Mouse (Mus musculus): ENCODE results near the gene Olfr1404. TPM values are rescaled to one million over a fixed set of nuclear protein-coding genes. Genes with fewer than 3 reads are reported as not detected.
"Not testable (repeated sequence)": the region's sequence is repeated elsewhere in the genome, so short reads cannot be mapped to it uniquely, and the experiment has no call there.

Olfr1404 gene
- not detected in 2 replicates for polyA plus RNA-seq (2015; fragmentation: Nextera tagmentation; extraction: Ambion mirVana)

DNA sequence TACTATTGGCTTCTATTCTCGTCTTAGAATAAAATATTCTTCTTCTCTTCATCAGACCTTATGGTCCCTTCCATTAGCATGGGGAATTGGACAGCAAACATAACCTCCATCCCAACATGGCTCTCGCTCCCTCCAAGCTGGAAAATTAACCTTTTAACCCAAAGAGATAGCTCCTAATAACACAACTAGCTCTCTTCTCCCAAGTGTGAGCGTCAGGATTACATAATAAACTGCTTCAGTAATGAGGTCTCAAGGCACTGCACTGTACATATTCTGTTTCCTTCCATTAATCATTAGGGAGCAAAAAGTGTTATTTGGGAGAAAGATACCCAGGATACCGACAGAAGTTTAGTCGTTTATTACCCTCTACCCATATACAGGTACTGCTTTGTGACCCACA is at the start of gene Olfr1404:
Gene Olfr1404, plus strand, starts transcription at position 301 of the 400 bp plus-strand sequence.
- no peak within 1 kb of the TSS for H3K4me2 ChIP-seq
- H3K9me3 ChIP-seq, result no peaks in the 10 kb centered on the region
- H3K4me1 ChIP-seq (replicated peaks), result no peaks in the 10 kb centered on the region
- no peaks in the 10 kb centered on the region for H3K27me3 ChIP-seq
- no peak within 1 kb of the TSS for H3K27ac ChIP-seq (replicated peaks)
- no peaks in the 10 kb centered on the region for H3K36me3 ChIP-seq
- H3K4me3 ChIP-seq, result no peak within 1 kb of the TSS
- ATAC-seq (ENCODE audit: low FRiP score, low read depth), result no peak
- WGBS, result 87% methylated on average over 5 of the region's 5 CpGs
- no peak within 1 kb of the TSS for H3K9ac ChIP-seq

DNA sequence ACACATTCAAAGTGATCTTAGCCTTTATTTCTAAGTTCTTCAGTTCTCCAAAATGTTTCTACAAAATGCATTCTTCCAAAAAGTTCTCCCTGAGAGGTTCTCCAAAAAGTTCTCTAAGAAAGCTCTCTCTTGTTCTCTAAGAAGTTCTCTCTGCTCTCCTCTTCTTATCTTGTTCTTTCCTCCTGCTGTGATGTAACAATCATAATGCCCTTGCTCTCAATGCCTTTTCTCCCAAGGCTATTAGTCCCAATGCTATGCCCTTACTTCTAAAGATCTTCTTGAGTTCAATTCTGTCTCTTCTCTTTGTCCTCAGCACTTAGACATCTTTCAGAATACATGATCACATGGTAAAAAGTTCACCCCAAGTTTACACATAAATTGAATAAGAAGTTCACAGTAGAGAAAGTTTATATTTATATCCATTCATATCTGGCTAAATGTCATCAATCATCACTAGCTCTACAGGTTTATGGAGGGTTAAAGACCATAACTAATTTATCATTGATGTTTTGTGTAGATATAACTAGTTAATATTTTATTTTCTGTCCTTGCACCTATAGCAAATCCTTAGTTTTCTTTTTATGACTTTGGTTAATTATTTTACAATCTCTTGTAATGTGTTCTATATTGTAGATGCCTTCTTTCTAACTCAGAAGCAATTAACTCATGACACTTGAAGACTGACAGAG is 37.9 kb upstream of the Olfr1404 start:
- no peaks in the 10 kb centered on the region for H3K9me3 ChIP-seq
- H3K4me2 ChIP-seq, result no peak overlapping the region
- ATAC-seq (ENCODE audit: low FRiP score, low read depth), result no peak
- no peaks in the 10 kb centered on the region for H3K4me1 ChIP-seq (replicated peaks)
- H3K36me3 ChIP-seq, result no peaks in the 10 kb centered on the region
- no peak overlapping the region for H3K4me3 ChIP-seq
- no peak overlapping the region for H3K27ac ChIP-seq (replicated peaks)
- H3K27me3 ChIP-seq, result no peaks in the 10 kb centered on the region
- H3K9ac ChIP-seq, result no peak overlapping the region

DNA sequence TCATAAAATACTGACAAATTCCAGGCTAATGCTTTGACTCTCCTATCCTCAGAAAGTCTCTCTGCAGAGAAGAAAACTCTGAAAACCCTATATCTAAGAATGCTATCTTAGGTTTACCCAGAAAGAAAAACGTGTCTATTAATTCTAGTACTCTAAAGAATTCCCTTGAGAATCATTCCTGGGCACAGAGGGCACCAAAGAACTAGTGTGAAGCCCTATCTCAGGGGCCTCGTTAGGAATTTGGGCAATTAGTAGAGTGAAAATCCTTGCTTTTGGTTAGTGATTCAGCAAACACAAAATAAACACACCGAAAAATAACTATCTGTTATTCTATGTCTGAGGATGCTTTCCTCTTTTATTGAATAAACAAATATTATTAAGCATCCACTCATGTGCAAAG is 21.7 kb upstream of the Olfr1404 start, which contains the start of gene Olfr1406:
Gene Olfr1406, minus strand, starts transcription at position 101 of the 400 bp plus-strand sequence.
- H3K9ac ChIP-seq, result no peak within 1 kb of the TSS
- no peak within 1 kb of the TSS for H3K27ac ChIP-seq (replicated peaks)
- 70% methylated on average over 3 of the region's 3 CpGs for WGBS
- H3K27me3 ChIP-seq, result no peaks in the 10 kb centered on the region
- no peak within 1 kb of the TSS for H3K4me3 ChIP-seq
- H3K36me3 ChIP-seq, result no peaks in the 10 kb centered on the region
- H3K9me3 ChIP-seq, result no peaks in the 10 kb centered on the region
- H3K4me2 ChIP-seq, result no peak within 1 kb of the TSS
- no peaks in the 10 kb centered on the region for H3K4me1 ChIP-seq (replicated peaks)
- no peak for ATAC-seq (ENCODE audit: low FRiP score, low read depth)

DNA sequence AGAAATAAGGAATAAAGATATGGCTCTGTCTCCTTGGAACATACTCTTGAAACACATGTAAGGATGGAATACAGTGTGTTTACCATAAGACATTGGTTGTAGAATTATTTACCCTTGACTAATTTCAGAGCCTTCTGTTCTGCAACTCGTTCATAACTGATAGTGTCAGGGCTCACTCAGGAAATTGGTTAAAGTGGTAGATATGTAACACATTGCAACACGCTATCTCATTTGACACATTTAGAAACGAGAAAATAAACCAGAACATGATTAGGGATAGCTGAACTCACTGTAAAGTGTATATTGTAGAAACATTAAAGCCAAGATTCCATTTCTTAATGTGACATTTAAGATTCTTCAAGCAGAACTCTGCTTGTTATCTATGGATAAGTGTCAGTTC is 20.1 kb upstream of the Olfr1404 start:
- Histone ChIP-seq H3K4me1 (replicated peaks) (no peaks in the 10 kb centered on the region), H3K9ac (no peak overlapping the region), H3K27me3 (no peaks in the 10 kb centered on the region), H3K27ac (replicated peaks) (no peak overlapping the region), H3K4me2 (no peak overlapping the region), H3K4me3 (no peak overlapping the region), H3K9me3 (no peaks in the 10 kb centered on the region), H3K36me3 (no peaks in the 10 kb centered on the region)
- WGBS, result 84% methylated on average over 3 of the region's 3 CpGs
- no peak for ATAC-seq (ENCODE audit: low FRiP score, low read depth)

DNA sequence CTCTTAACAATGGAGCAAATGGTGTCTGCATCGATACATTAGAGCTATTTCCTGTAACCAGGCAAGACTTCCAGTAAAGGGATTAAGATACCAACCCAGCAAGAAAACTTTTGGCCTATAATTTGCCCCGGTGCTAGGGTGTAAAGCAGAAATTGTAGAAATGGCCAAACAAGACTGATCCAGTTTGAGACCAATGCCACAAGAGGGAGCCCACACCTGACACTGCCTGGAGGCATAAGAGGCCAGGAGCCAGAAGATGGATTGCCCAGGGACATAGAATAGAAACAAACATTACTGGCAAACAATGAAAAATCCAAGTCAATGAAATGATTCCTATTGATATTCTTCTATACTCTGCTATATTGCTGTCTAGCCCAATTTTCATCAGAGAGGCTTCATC is 15.8 kb upstream of the Olfr1404 start:
- no peak overlapping the region for H3K27ac ChIP-seq (replicated peaks)
- H3K4me1 ChIP-seq (replicated peaks), result no peaks in the 10 kb centered on the region
- H3K36me3 ChIP-seq, result no peaks in the 10 kb centered on the region
- H3K27me3 ChIP-seq, result no peaks in the 10 kb centered on the region
- ATAC-seq (ENCODE audit: low FRiP score, low read depth), result no peak
- H3K4me3 ChIP-seq, result no peak overlapping the region
- H3K4me2 ChIP-seq, result no peak overlapping the region
- no peak overlapping the region for H3K9ac ChIP-seq
- WGBS, result 85% methylated on average over 2 of the region's 2 CpGs
- no peaks in the 10 kb centered on the region for H3K9me3 ChIP-seq

DNA sequence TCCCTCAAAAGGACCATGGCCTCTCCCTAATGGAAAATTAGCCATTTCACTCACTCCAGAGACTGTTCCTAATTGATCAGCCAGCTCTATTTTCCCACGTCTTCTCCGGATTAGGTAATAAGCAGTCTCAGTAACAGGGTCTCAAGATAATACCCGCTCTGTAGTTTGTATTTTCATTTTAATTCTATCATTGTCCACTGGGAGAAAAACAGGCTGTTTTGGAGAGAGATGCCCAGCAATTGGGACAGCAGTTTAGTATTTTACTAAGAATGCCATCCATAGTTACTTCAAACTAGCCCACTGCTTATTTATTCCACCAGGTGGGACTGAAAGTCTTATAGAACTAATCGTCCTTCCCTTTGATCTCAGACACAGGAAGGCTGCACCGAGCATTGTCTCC is 14.7 kb upstream of the Olfr1404 start, which contains the start of gene Olfr218:
Gene Olfr218, plus strand, starts transcription at position 301 of the 400 bp plus-strand sequence.
- no peak within 1 kb of the TSS for H3K4me3 ChIP-seq

DNA sequence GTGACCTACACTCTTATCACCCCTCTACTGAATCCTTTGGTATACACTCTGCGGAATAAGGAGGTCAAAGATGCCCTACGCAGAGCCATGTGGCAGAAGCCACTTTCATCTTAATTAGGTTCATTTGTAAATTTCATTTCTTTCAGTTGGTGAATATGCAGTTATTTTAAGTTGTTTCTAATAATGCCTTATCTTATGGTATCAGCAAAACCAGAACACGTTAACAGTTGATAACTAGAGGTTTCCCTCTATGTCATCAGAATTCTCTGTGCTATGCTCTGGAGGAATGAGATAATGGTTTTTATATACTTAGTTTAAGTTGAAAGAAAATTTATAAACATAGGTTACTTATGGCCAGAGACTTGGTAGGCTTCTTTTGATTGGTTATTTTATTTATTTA is 4.3 kb downstream of the Olfr1404 start:
- ATAC-seq (ENCODE audit: low FRiP score, low read depth), result no peak
- Histone ChIP-seq H3K27me3 (no peaks in the 10 kb centered on the region), H3K4me2 (no peak overlapping the region), H3K9ac (no peak overlapping the region), H3K9me3 (no peaks in the 10 kb centered on the region), H3K4me3 (no peak overlapping the region), H3K27ac (replicated peaks) (no peak overlapping the region), H3K4me1 (replicated peaks) (no peaks in the 10 kb centered on the region), H3K36me3 (no peaks in the 10 kb centered on the region)
- 92% methylated on average over 3 of the region's 3 CpGs for WGBS

More for the DNA sequence above, 14.7 kb upstream of the Olfr1404 start, which contains the start of gene Olfr218:
- no peaks in the 10 kb centered on the region for H3K27me3 ChIP-seq
- no peaks in the 10 kb centered on the region for H3K36me3 ChIP-seq
- no peaks in the 10 kb centered on the region for H3K4me1 ChIP-seq (replicated peaks)
- H3K4me2 ChIP-seq, result no peak within 1 kb of the TSS
- H3K9me3 ChIP-seq, result no peaks in the 10 kb centered on the region
- no peak within 1 kb of the TSS for H3K9ac ChIP-seq
- H3K27ac ChIP-seq (replicated peaks), result no peak within 1 kb of the TSS
- 67% methylated on average over 5 of the region's 5 CpGs for WGBS
- ATAC-seq (ENCODE audit: low FRiP score, low read depth), result no peak

DNA sequence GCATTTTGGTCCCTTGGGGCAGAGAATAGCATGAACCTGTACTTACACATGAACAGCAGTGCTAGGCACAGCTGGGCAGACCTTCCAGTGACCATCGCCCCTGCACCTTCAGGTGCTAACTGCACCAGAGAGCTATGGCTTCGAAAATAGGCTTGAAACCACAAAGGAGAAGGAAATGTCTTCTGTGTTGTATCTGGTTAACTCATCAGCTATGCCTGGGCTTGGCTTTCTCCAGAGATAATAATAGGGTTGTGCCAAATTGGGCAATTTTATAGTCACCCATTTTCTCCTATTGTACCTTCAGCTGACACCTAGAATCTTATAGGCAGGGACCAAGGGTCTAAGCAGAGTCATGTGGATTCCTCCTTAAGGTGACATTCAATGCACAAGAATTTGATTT is 14.9 kb downstream of the Olfr1404 start, which contains the start of gene Fcer1a:
Gene Fcer1a, minus strand, starts transcription at position 134 of the 400 bp plus-strand sequence.
- Histone ChIP-seq H3K4me3 (no peak within 1 kb of the TSS), H3K9me3 (no peaks in the 10 kb centered on the region), H3K36me3 (no peaks in the 10 kb centered on the region), H3K27ac (replicated peaks) (no peak within 1 kb of the TSS), H3K9ac (no peak within 1 kb of the TSS), H3K27me3 (no peaks in the 10 kb centered on the region), H3K4me2 (no peak within 1 kb of the TSS), H3K4me1 (replicated peaks) (no peaks in the 10 kb centered on the region)
- WGBS, result 86% methylated on average over 2 of the region's 2 CpGs
- no peak for ATAC-seq (ENCODE audit: low FRiP score, low read depth)

DNA sequence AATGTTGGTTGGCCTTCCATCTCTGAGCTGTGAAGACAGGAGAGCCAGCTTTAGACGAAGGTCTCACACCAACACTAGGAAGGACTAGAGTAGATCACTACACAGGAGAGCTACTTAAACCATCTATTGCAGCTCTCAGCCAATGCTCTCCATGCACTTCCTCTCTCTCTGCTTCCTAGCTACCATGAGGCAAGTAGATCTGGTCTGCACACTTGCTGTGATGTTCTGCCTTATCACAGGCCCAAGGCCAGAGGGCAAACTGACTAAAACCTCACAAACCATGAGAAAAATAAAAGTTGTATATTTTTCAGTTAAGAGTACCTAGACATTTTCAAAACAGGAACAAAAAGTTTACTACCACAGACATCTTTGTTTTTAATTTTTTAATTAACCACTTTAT is 24.8 kb downstream of the Olfr1404 start:
- not testable (repeated sequence) for H3K9me3 ChIP-seq; ATAC-seq (ENCODE audit: low FRiP score, low read depth); H3K4me3 ChIP-seq; H3K27me3 ChIP-seq; H3K36me3 ChIP-seq; H3K4me2 ChIP-seq; H3K9ac ChIP-seq; H3K4me1 ChIP-seq (replicated peaks); H3K27ac ChIP-seq (replicated peaks)
- 83% methylated on average over 1 of the region's 1 CpGs for WGBS

DNA sequence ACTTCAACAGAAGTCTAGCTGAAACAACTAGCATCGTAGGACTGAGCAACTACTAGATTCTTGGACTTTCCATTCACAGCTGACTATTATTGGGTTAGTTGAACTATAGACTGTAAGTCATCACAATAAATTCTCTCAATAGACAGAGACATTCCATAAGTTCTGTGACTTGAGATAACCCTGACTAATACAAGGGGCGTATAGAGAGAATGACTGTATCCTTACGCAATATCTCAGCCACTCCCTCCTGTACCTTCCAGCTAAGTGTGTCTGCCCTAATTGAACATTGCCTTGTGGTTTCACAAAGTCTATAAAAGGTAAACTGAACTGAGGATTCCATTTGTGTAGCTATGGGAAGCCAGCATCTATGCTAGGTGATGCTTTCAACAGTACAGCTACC is 37.7 kb downstream of the Olfr1404 start:
- Histone ChIP-seq H3K4me1 (replicated peaks) (no peaks in the 10 kb centered on the region), H3K4me2 (no peak overlapping the region), H3K36me3 (no peaks in the 10 kb centered on the region), H3K9ac (no peak overlapping the region), H3K27me3 (no peaks in the 10 kb centered on the region), H3K27ac (replicated peaks) (no peak overlapping the region), H3K4me3 (no peak overlapping the region), H3K9me3 (no peaks in the 10 kb centered on the region)
- WGBS, result 95% methylated on average over 3 of the region's 3 CpGs
- ATAC-seq (ENCODE audit: low FRiP score, low read depth), result no peak

DNA sequence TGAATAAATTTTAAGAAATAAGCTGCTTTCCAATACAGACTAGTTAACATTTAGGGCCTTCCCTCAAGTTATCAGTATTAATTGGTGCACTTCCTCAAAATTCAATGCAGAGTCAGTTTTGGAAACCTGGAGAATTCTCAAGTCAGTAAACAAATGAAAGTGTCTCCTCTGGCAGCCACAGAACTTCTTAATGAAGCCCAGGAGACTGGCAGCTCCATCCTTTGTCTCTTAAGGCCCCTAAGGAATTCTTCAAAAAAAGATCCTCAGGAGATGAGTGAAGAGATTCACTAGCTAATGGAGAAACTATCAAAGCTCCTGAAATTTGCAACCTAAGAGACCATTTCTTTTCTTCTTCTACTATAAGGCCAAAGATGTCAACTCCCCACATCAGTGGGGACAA is 53.5 kb downstream of the Olfr1404 start, which contains the start of gene Olfr418:
Gene Olfr418, plus strand, starts transcription at position 301 of the 400 bp plus-strand sequence.
- Histone ChIP-seq H3K9ac (no peak within 1 kb of the TSS), H3K4me2 (no peak within 1 kb of the TSS), H3K36me3 (no peaks in the 10 kb centered on the region), H3K27me3 (no peaks in the 10 kb centered on the region), H3K27ac (replicated peaks) (no peak within 1 kb of the TSS), H3K4me1 (replicated peaks) (no peaks in the 10 kb centered on the region), H3K4me3 (no peak within 1 kb of the TSS), H3K9me3 (no peaks in the 10 kb centered on the region)
- no peak for ATAC-seq (ENCODE audit: low FRiP score, low read depth)

Measured in hindbrain, embryonic 15.5 days (tissue).